Mouse (Mus musculus) embryonic facial prominence, embryonic 13.5 days (tissue): Measurements from ENCODE around the gene Ccdc22. TPM values are rescaled to one million over a fixed set of nuclear protein-coding genes. Genes with fewer than 3 reads are reported as not detected.

Experiments used
- ATAC-seq: fragments of 200-750 bp; cut with Nextera tagmentation; 2 replicates; pipeline ENCODE4 v1.8.0; 2017; ENCODE audit warnings: low read depth; ENCODE audit not compliant: insufficient number of reproducible peaks, insufficient read depth, low FRiP score, low TSS enrichment
- H3K27ac ChIP-seq: fragments of 300-500 bp; sonication (generic); 2 replicates; pipeline ENCODE4 v1.5.1; 2015; ENCODE audit warnings: moderate library complexity, mild to moderate bottlenecking, inconsistent platforms
- H3K27me3 ChIP-seq: fragments of 300-500 bp; sonication (generic); 2 replicates; pipeline ENCODE4 v1.6.1; 2015; ENCODE audit warnings: mild to moderate bottlenecking, inconsistent platforms
- H3K36me3 ChIP-seq: fragments of 300-500 bp; sonication (generic); 2 replicates; pipeline ENCODE4 v1.6.1; 2015; ENCODE audit warnings: mild to moderate bottlenecking, inconsistent platforms
- H3K4me1 ChIP-seq: fragments of 300-500 bp; sonication (generic); 2 replicates; pipeline ENCODE4 v1.6.1; 2015; ENCODE audit warnings: inconsistent platforms
- H3K4me2 ChIP-seq: fragments of 300-500 bp; sonication (generic); 2 replicates; pipeline ENCODE4 v1.6.1; 2015; ENCODE audit warnings: moderate library complexity, mild to moderate bottlenecking, inconsistent platforms
- H3K4me3 ChIP-seq: fragments of 300-500 bp; sonication (generic); 2 replicates; pipeline ENCODE4 v1.5.1; 2015; ENCODE audit warnings: mild to moderate bottlenecking, inconsistent platforms
- H3K9ac ChIP-seq: fragments of 300-500 bp; sonication (generic); 2 replicates; pipeline ENCODE4 v1.6.1; 2015; ENCODE audit warnings: mild to moderate bottlenecking, inconsistent platforms
- H3K9me3 ChIP-seq: fragments of 300-500 bp; sonication (generic); 2 replicates; pipeline ENCODE4 v1.6.1; 2016; ENCODE audit warnings: inconsistent platforms
- WGBS: fragments of 180-500 bp; shearing (Covaris S2); methylation state at CpG from one replicate; pipeline ENCODE4 v1.1.7; 2015; ENCODE audit warnings: mixed read lengths; 5-methylcytosine and 5-hydroxymethylcytosine counted together
- polyA plus RNA-seq: library from polyadenylated mRNA; unstranded; fragments of >200 nt; fragmentation: Nextera tagmentation; extraction: Ambion mirVana; gene quantifications from 2 replicates; pipeline ENCODE4 v1.2.1, GENCODE M21; 2015

Gene Ccdc22
- polyA plus RNA-seq = 26.9 and 30.4 TPM in 2 replicates

- Histone ChIP-seq H3K9me3 (no peaks in the 10 kb centered on the region), H3K4me2 (peak within 1 kb of the TSS; percentile 59), H3K4me3 (peak within 1 kb of the TSS; percentile 50), H3K9ac (peak within 1 kb of the TSS; percentile 67), H3K27ac (no peak within 1 kb of the TSS), H3K36me3 (no peaks in the 10 kb centered on the region; the same call in 1 of the 2 replicates), H3K27me3 (no peaks in the 10 kb centered on the region), H3K4me1 (0 out of 2 replicates have a peak, but pooled peaks cover 5% of the 10 kb centered on the region)
- WGBS = 29% methylated on average over 28 of the region's 28 CpGs
- ATAC-seq = peak; percentile 88
Measured at GRCm38 (mm10) chrX:7604879-7605574, at the start of gene Ccdc22. Gene Ccdc22, minus strand, starts transcription at chrX:7605517.

- H3K9ac ChIP-seq = peak overlapping the region; percentile 74
- no peaks in the 10 kb centered on the region for H3K27me3 ChIP-seq
- H3K27ac ChIP-seq = peak overlapping the region; percentile 68; the same call in 1 of the 2 replicates
- 21% methylated on average over 25 of the region's 25 CpGs for WGBS
- peak overlapping the region; percentile 52 for H3K4me3 ChIP-seq
- no peaks in the 10 kb centered on the region for H3K4me1 ChIP-seq
- H3K4me2 ChIP-seq = peak overlapping the region; percentile 61
- ATAC-seq = peak; percentile 96
- H3K9me3 ChIP-seq = no peaks in the 10 kb centered on the region
- no peaks in the 10 kb centered on the region for H3K36me3 ChIP-seq
Measured at GRCm38 (mm10) chrX:7648671-7649304, 43.5 kb upstream of the Ccdc22 start.

GRCm38 (mm10) chrX:7645349-7645748 is 40.0 kb upstream of the Ccdc22 start:
- H3K4me3 ChIP-seq = no peak overlapping the region
- H3K36me3 ChIP-seq = no peaks in the 10 kb centered on the region
- no peak overlapping the region for H3K4me2 ChIP-seq
- H3K27ac ChIP-seq = no peak overlapping the region
- H3K9me3 ChIP-seq = no peaks in the 10 kb centered on the region
- ATAC-seq = no peak
- 15% methylated on average over 5 of the region's 5 CpGs for WGBS
- peaks cover 8% of the 10 kb centered on the region for H3K27me3 ChIP-seq
- no peak overlapping the region for H3K9ac ChIP-seq
- H3K4me1 ChIP-seq = no peaks in the 10 kb centered on the region

- Histone ChIP-seq H3K9ac (no peak overlapping the region), H3K27me3 (peaks cover 22% of the 10 kb centered on the region), H3K4me1 (no peaks in the 10 kb centered on the region), H3K27ac (no peak overlapping the region), H3K4me2 (no peak overlapping the region), H3K4me3 (no peak overlapping the region), H3K9me3 (no peaks in the 10 kb centered on the region), H3K36me3 (no peaks in the 10 kb centered on the region)
- WGBS = 47% methylated on average over 12 of the region's 12 CpGs
- no peak for ATAC-seq
Measured at GRCm38 (mm10) chrX:7640785-7641184, 35.5 kb upstream of the Ccdc22 start.

GRCm38 (mm10) chrX:7639536-7640325 is 34.4 kb upstream of the Ccdc22 start:
- Histone ChIP-seq H3K4me3 (no peak overlapping the region), H3K27me3 (peaks cover 22% of the 10 kb centered on the region), H3K36me3 (no peaks in the 10 kb centered on the region), H3K9ac (no peak overlapping the region), H3K4me1 (no peaks in the 10 kb centered on the region), H3K9me3 (no peaks in the 10 kb centered on the region), H3K27ac (no peak overlapping the region), H3K4me2 (no peak overlapping the region)
- 0 out of 2 replicates have a peak, but pooled peaks have one; percentile 27 for ATAC-seq
- WGBS = 26% methylated on average over 13 of the region's 13 CpGs

- 22% methylated on average over 42 of the region's 42 CpGs for WGBS
- Histone ChIP-seq H3K27me3 (peaks cover 22% of the 10 kb centered on the region), H3K4me3 (peak within 1 kb of the TSS; percentile 31), H3K4me2 (peak within 1 kb of the TSS; percentile 55), H3K36me3 (no peaks in the 10 kb centered on the region), H3K27ac (no peak within 1 kb of the TSS), H3K4me1 (no peaks in the 10 kb centered on the region), H3K9ac (no peak within 1 kb of the TSS), H3K9me3 (no peaks in the 10 kb centered on the region)
- peak; percentile 67 for ATAC-seq
Measured at GRCm38 (mm10) chrX:7638401-7639091, 33.2 kb upstream of the Ccdc22 start, which contains the start of gene Syp. Gene Syp, plus strand, starts transcription at chrX:7638471.

- H3K4me2 ChIP-seq = no peak overlapping the region
- H3K9ac ChIP-seq = no peak overlapping the region
- ATAC-seq = no peak
- H3K27me3 ChIP-seq = peaks cover 13% of the 10 kb centered on the region
- H3K4me3 ChIP-seq = no peak overlapping the region
- H3K36me3 ChIP-seq = no peaks in the 10 kb centered on the region
- H3K4me1 ChIP-seq = no peaks in the 10 kb centered on the region
- 63% methylated on average over 3 of the region's 3 CpGs for WGBS
- H3K27ac ChIP-seq = no peak overlapping the region
- no peaks in the 10 kb centered on the region for H3K9me3 ChIP-seq
Measured at GRCm38 (mm10) chrX:7635101-7635500, 29.8 kb upstream of the Ccdc22 start.

- 87% methylated on average over 6 of the region's 6 CpGs for WGBS
- Histone ChIP-seq H3K4me1 (no peaks in the 10 kb centered on the region), H3K27me3 (no peaks in the 10 kb centered on the region), H3K36me3 (no peaks in the 10 kb centered on the region), H3K4me3 (no peak overlapping the region), H3K27ac (no peak overlapping the region), H3K4me2 (no peak overlapping the region), H3K9me3 (no peaks in the 10 kb centered on the region), H3K9ac (no peak overlapping the region)
- no peak for ATAC-seq
Measured at GRCm38 (mm10) chrX:7632560-7632959, 27.2 kb upstream of the Ccdc22 start.

GRCm38 (mm10) chrX:7617889-7618551 is 12.7 kb upstream of the Ccdc22 start:
- no peak overlapping the region for H3K9ac ChIP-seq
- H3K27ac ChIP-seq = no peak overlapping the region
- 81% methylated on average over 12 of the region's 12 CpGs for WGBS
- H3K9me3 ChIP-seq = no peaks in the 10 kb centered on the region
- no peak overlapping the region for H3K4me3 ChIP-seq
- no peaks in the 10 kb centered on the region for H3K4me1 ChIP-seq
- no peaks in the 10 kb centered on the region for H3K36me3 ChIP-seq
- no peaks in the 10 kb centered on the region for H3K27me3 ChIP-seq
- no peak overlapping the region for H3K4me2 ChIP-seq
- ATAC-seq = no peak

- no peaks in the 10 kb centered on the region for H3K9me3 ChIP-seq
- H3K36me3 ChIP-seq = no peaks in the 10 kb centered on the region
- 28% methylated on average over 26 of the region's 26 CpGs for whole genome bisulfite sequencing
- H3K4me3 ChIP-seq = peak overlapping the region; percentile 44
- H3K4me1 ChIP-seq = no peaks in the 10 kb centered on the region
- peak overlapping the region; percentile 61 for H3K9ac ChIP-seq
- no peaks in the 10 kb centered on the region for H3K27me3 ChIP-seq
- H3K27ac ChIP-seq = no peak overlapping the region
- no peak for ATAC-seq
- H3K4me2 ChIP-seq = peak overlapping the region; percentile 69
Measured at GRCm38 (mm10) chrX:7610536-7611258, 5.4 kb upstream of the Ccdc22 start.
